Mouse (Mus musculus) neural tube, embryonic 11.5 days (tissue): Measurements from ENCODE around the gene Iqgap1. TPM values are rescaled to one million over a fixed set of nuclear protein-coding genes. Genes with fewer than 3 reads are reported as not detected.
A peak's percentile ranks its signal among the peaks of the same experiment; 100 is the strongest.
"Not testable (repeated sequence)": the region's sequence is repeated elsewhere in the genome, so short reads cannot be mapped to it uniquely, and the experiment has no call there.

Experiments
- ATAC-seq: fragments of 200-750 bp; cut with Nextera tagmentation; 2 replicates; pipeline ENCODE4 v1.8.0; 2017; ENCODE audit warnings: moderate number of reproducible peaks, mild to moderate bottlenecking, moderate TSS enrichment, moderate library complexity; ENCODE audit not compliant: insufficient read depth, low FRiP score, low TSS enrichment
- DNase-seq: peaks from one replicate; pipeline ENCODE4 v3.0.0-alpha.2; 2015; ENCODE audit warnings: low spot score
- H3K27ac ChIP-seq: fragments of 300-500 bp; sonication (generic); 2 replicates; pipeline ENCODE4 v1.5.1; 2014; ENCODE audit warnings: low read depth, mild to moderate bottlenecking, low read length
- H3K27me3 ChIP-seq: fragments of 300-500 bp; sonication (generic); 2 replicates; pipeline ENCODE4 v1.6.1; 2014; ENCODE audit warnings: mild to moderate bottlenecking, low read length, mixed read lengths; ENCODE audit not compliant: control insufficient read depth, insufficient read depth
- H3K36me3 ChIP-seq: fragments of 300-500 bp; sonication (generic); 2 replicates; pipeline ENCODE4 v1.6.1; 2014; ENCODE audit warnings: mild to moderate bottlenecking, low read length, moderate library complexity, mixed read lengths; ENCODE audit not compliant: control insufficient read depth, insufficient read depth
- H3K4me1 ChIP-seq: fragments of 300-500 bp; sonication (generic); 2 replicates; pipeline ENCODE4 v1.6.1; 2014; ENCODE audit warnings: low read length, mixed read lengths; ENCODE audit not compliant: control insufficient read depth, insufficient read depth
- H3K4me2 ChIP-seq: fragments of 300-500 bp; sonication (generic); 2 replicates; pipeline ENCODE4 v1.6.1; 2014; ENCODE audit warnings: low read depth, mild to moderate bottlenecking, moderate library complexity
- H3K4me3 ChIP-seq: fragments of 300-500 bp; sonication (generic); 2 replicates; pipeline ENCODE4 v1.5.1; 2014; ENCODE audit warnings: low read depth, low read length
- H3K9ac ChIP-seq: fragments of 300-500 bp; sonication (generic); 2 replicates; pipeline ENCODE4 v1.6.1; 2014; ENCODE audit warnings: mild to moderate bottlenecking, low read length
- H3K9me3 ChIP-seq: fragments of 300-500 bp; sonication (generic); 2 replicates; pipeline ENCODE4 v1.6.1; 2016; ENCODE audit warnings: low read length; ENCODE audit not compliant: control insufficient read depth
- WGBS: fragments of 180-500 bp; shearing (Covaris S2); extraction: QIAGEN DNeasy Blood & Tissue Kit; methylation state at CpG from one replicate; pipeline ENCODE4 v1.1.7; 2014; 5-methylcytosine and 5-hydroxymethylcytosine counted together
- polyA plus RNA-seq: library from polyadenylated mRNA; unstranded; fragments of >200 nt; fragmentation: Nextera tagmentation; extraction: Ambion mirVana; gene quantifications from 2 replicates; pipeline ENCODE4 v1.2.1, GENCODE M21; 2014

The Iqgap1 gene
- polyA plus RNA-seq, 1 experiment from 2014 or later: 26.4 TPM

DNA sequence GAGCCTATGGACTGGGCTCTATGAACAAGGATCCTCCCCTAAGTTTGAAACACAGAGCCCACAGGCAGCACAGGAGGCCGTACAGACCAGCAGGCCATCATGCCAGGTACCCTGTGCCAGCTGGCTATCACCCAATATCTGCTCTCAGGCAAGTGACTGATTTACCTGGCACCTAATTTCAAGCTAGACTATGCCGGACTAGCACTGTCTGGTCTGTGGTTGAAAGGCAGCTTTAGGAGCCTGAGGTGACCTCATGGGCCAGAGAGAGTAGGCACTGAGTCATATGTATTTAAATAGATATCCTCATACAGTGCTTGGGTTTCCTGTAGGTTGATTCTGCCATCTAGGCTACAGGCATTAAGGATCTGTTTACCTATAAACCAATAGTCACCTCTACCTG is 72.2 kb downstream of the Iqgap1 start:
- H3K9me3 ChIP-seq: no peaks in the 10 kb centered on the region
- no peak for ATAC-seq
- H3K36me3 ChIP-seq: peaks cover 2% of the 10 kb centered on the region
- WGBS: 90% methylated on average over 2 of the region's 2 CpGs
- no peak overlapping the region for H3K27ac ChIP-seq
- H3K4me3 ChIP-seq: no peak overlapping the region
- H3K9ac ChIP-seq: no peak overlapping the region
- no peak overlapping the region for H3K4me2 ChIP-seq
- H3K27me3 ChIP-seq: no peaks in the 10 kb centered on the region
- DNase-seq: no peak
- no peaks in the 10 kb centered on the region for H3K4me1 ChIP-seq

DNA sequence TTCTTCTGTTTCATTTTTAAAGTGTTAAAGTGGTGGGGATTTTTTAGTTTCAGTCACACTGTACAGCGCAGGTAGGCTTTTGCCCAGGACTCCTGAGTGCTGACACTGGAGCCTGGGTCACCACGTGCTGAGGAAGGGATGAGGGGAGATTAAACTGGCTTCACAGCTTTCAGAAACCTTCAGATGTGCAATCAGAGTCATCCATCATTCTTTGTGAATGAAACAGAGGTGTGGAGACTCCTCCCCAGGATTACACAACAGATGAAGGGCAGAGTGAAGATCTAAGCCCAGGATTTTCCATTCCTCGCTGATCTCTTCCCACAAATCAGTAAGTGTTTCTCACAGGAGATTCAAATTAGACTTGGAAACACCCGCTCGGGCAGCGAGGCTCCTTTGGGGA is 76.2 kb downstream of the Iqgap1 start:
- DNase-seq: no peak
- Histone ChIP-seq H3K27me3 (no peaks in the 10 kb centered on the region), H3K4me1 (peaks cover 11% of the 10 kb centered on the region), H3K4me2 (no peak overlapping the region), H3K9me3 (no peaks in the 10 kb centered on the region), H3K27ac (no peak overlapping the region), H3K36me3 (peaks cover 4% of the 10 kb centered on the region; the same call in 1 of the 2 replicates), H3K4me3 (no peak overlapping the region), H3K9ac (no peak overlapping the region)
- no peak for ATAC-seq
- WGBS: 48% methylated on average over 6 of the region's 6 CpGs

DNA sequence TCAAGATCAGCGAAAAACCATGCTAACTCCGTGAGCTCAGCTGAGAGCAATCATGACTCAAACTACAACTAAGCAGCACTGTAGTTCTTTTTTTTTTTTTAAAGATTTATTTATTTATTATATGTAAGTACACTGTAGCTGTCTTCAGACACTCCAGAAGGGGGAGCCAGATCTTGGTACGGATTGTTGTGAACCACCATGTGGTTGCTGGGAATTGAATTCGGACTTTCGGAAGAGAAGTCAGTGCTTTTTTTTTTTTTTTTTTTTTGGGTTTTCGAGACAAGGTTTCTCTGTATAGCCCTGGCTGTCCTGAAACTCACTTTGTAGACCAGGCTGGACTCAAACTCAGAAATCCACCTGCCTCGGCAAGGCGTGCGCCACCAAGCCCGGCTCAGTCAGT is 76.7 kb downstream of the Iqgap1 start:
- H3K4me2 ChIP-seq, H3K36me3 ChIP-seq, H3K4me3 ChIP-seq, H3K27ac ChIP-seq, H3K9me3 ChIP-seq, H3K27me3 ChIP-seq, DNase-seq, ATAC-seq, H3K9ac ChIP-seq: not testable (repeated sequence)
- H3K4me1 ChIP-seq: peaks cover 11% of the 10 kb centered on the region
- 90% methylated on average over 9 of the region's 10 CpGs for WGBS

DNA sequence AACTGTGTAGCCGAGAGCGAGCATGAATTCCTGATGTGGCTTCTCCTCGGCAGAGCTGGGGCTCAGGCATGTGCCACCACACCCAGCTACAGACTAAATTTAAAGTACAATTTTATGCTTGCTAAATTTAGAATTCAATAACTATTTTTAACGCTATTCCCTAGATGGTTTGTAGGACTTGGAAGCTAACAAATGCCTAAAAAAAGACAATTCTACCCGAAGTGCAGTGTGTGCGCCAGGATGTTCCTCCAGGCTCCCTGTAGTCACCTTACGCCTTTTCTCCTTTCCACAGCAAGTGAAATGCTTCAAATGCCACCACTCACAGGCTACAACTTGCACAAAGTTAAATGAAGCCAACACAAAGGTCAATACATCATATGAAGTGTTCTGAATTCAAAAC is 78.4 kb downstream of the Iqgap1 start:
- no peak overlapping the region for H3K4me3 ChIP-seq
- H3K9ac ChIP-seq: no peak overlapping the region
- no peak overlapping the region for H3K4me2 ChIP-seq
- DNase-seq (no peak), ATAC-seq (no peak)
- no peaks in the 10 kb centered on the region for H3K27me3 ChIP-seq
- H3K36me3 ChIP-seq: peaks cover 4% of the 10 kb centered on the region; the same call in 1 of the 2 replicates
- WGBS: 81% methylated on average over 7 of the region's 7 CpGs
- no peak overlapping the region for H3K27ac ChIP-seq
- H3K9me3 ChIP-seq: no peaks in the 10 kb centered on the region
- H3K4me1 ChIP-seq: peaks cover 11% of the 10 kb centered on the region

DNA sequence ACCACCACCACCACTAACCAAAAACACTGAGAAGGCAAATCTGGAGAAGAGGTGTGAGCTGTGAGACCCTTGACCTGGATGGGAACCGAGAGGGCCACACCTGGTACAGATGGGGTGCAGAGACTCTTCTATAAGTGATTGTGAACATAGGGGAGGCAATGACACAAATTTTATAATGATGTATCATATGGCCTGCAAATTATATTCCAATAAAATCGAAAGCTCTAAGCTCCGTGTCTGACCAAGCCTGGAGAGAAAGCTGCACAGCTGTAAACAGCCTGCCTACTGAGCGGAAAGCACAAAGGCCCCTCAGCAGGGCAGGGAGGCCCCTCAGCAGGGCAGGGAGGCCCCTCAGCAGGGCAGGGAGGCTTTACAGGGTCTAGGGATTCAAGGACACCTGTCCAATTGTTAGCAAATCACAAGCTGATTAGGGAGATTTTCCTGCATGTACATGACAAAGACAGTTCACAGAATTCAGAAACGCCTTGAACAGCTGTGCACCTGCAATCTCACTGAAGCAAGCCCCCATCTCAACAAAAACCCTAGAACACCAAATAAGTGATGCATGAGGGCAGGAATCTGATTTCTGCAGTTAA is 79.5 kb downstream of the Iqgap1 start:
- Histone ChIP-seq H3K4me2 (no peak overlapping the region), H3K4me3 (no peak overlapping the region), H3K9ac (0 out of 2 replicates have a peak overlapping the region, but pooled peaks have one; percentile 15), H3K27ac (no peak overlapping the region), H3K27me3 (no peaks in the 10 kb centered on the region), H3K9me3 (no peaks in the 10 kb centered on the region), H3K36me3 (peaks cover 4% of the 10 kb centered on the region), H3K4me1 (peaks cover 11% of the 10 kb centered on the region)
- WGBS: 16% methylated on average over 5 of the region's 5 CpGs
- no peak for DNase-seq
- ATAC-seq: no peak

DNA sequence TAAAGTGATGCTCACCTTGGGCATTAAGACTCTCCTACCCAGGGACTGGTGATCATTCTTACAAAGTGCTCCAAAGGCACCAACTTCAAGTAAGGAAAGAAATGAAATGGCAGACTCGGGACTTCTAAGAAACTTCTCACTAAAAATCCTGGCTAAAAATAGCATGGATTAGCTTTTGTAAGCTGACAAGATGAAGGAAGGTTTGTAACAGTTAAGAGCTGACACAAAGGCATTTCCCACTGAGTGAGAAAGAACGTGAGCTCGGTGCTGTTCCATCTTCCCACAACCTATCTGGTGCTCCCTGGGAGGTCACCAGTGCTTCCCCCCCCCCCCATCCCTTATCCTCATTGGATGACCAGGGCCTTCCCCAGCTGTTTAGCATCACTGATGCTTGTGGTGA is 80.0 kb downstream of the Iqgap1 start:
- Histone ChIP-seq H3K4me2 (no peak overlapping the region), H3K27ac (no peak overlapping the region), H3K4me3 (no peak overlapping the region), H3K9me3 (no peaks in the 10 kb centered on the region), H3K27me3 (no peaks in the 10 kb centered on the region), H3K36me3 (peaks cover 2% of the 10 kb centered on the region), H3K4me1 (peaks cover 11% of the 10 kb centered on the region), H3K9ac (no peak overlapping the region)
- DNase-seq (no peak), ATAC-seq (no peak)
- 13% methylated on average over 3 of the region's 3 CpGs for WGBS

DNA sequence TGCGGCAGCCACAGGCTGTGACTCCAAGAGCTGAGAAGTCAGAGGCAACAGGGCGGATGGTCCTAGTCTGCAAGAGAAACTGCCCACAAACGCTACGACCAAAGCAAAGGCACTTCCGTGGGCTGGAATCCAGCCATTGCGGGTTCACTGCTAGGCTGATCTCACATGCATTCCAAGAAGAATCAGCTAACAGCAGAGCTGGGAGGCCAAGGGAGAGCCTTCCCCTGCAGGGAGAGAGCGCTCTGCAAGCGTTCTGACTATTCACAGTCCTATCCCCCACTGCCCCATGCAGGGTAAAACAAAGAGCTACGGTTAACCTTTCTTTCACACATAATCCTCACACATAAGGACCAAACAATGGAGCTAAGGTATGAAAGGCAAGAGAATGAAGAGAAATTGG is 80.5 kb downstream of the Iqgap1 start:
- Histone ChIP-seq H3K36me3 (peaks cover 2% of the 10 kb centered on the region), H3K27ac (no peak overlapping the region), H3K9me3 (no peaks in the 10 kb centered on the region), H3K27me3 (no peaks in the 10 kb centered on the region), H3K4me3 (no peak overlapping the region), H3K4me2 (no peak overlapping the region), H3K9ac (no peak overlapping the region), H3K4me1 (peaks cover 11% of the 10 kb centered on the region)
- peak; percentile 24 for DNase-seq
- WGBS: 21% methylated on average over 9 of the region's 9 CpGs
- ATAC-seq: no peak

DNA sequence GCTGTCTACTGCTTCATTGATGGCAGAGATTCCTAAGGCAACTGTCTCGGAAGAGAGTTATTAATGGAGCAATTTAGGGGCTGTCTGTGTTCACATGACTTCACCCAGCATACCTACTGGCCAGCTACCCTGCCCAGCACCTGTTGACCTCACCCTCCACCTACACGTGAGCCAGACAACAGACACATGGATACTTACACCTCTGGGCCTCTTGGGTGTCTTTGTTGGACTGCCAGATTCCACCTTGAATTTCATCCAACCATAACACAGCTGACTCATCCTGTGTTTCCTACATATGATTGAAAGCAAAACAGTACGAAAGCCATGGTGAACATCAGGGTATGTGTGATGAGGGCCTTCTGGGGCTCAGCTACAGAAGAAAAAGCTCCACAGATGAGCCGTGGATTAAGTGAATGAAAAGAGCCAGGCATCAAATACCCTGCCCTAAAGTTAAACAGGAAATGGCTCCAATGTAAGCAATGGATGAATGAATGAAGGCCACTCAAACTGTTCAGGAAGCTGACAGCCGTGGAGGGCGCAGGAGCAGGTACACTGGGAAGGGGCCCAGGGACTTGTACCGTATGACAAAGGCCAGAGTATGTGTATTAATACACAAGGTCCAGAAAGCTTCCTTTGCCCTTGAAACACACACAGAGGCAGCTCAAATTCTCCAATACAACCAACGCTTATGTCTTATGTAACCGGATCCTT is 81.7 kb downstream of the Iqgap1 start:
- Histone ChIP-seq H3K36me3 (peaks cover 2% of the 10 kb centered on the region; the same call in 1 of the 2 replicates), H3K9ac (no peak overlapping the region), H3K4me3 (no peak overlapping the region), H3K9me3 (no peaks in the 10 kb centered on the region), H3K27ac (no peak overlapping the region), H3K4me2 (no peak overlapping the region), H3K4me1 (peaks cover 11% of the 10 kb centered on the region), H3K27me3 (no peaks in the 10 kb centered on the region)
- whole genome bisulfite sequencing: 83% methylated on average over 9 of the region's 9 CpGs
- DNase-seq: no peak
- ATAC-seq: no peak

DNA sequence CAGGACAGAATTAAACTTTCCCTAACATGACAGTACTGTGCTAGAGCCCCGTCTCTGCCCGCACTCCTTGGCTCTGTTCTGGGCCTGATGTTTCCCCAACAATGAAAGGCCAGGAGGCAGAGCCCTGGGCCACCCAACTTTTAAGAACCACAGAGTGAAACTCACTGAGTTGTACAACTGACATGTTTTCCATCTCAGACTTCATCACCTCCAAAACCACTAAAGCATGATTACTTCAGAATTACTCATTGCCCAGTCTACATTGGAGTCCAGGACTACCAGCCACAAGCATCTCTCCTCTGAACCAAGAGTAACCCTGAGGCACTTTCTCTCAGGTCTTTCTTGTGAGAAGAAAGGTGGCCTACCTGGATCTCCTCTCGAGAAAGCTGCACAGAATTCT is 83.1 kb downstream of the Iqgap1 start:
- Histone ChIP-seq H3K27me3 (no peaks in the 10 kb centered on the region), H3K4me1 (peaks cover 11% of the 10 kb centered on the region), H3K36me3 (no peaks in the 10 kb centered on the region; the same call in 1 of the 2 replicates), H3K9ac (no peak overlapping the region), H3K9me3 (no peaks in the 10 kb centered on the region), H3K4me2 (no peak overlapping the region), H3K27ac (no peak overlapping the region), H3K4me3 (no peak overlapping the region)
- DNase-seq: no peak
- no peak for ATAC-seq
- WGBS: 90% methylated on average over 3 of the region's 3 CpGs
